Mouse (Mus musculus): ENCODE results near the gene Cd248. TPM values are rescaled to one million over a fixed set of nuclear protein-coding genes. Genes with fewer than 3 reads are reported as not detected.
"Not testable (repeated sequence)": the region's sequence is repeated elsewhere in the genome, so short reads cannot be mapped to it uniquely, and the experiment has no call there.

Gene Cd248
- total RNA-seq, 1 experiment from 2014 or later: 12.7 TPM

DNA sequence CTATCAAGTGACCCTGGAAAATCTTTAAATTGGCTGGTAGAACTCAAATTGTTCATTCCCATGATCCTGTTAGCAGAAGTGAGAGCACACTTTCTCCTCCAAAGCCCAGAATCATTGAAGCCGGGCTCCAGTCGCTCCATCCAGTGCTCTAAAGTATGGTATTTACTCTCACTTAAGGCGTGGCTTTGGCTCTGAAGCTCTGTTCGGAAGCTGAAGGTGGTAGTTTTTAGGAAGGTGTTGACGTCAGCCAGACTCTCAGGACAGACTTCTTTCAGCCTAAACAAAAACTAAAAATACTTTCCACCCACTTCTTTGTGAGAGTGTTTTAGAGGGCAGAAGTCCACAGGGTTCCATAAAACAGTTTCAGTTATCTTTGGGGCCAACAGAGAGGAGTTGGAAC, 5.6 kb downstream of the Cd248 start:
- DNase-seq: no peak

DNA sequence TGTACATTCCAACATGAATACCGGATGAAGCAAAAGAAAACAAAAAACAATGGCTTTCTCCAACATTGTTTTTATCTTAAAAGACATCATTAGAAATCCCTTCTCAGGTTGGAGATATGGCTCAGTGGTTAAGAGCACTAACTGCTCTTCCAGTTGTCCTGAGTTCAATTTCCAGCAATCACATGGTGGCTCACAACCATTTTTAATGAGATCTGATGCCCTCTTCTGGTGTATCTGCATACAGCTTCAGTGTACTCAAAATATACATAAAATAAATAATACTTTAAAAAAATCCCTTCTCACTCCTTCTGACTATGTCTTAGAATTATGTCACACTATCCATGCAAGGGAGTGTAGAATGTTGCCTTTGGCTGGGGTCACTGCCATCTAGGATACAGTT, 11.4 kb downstream of the Cd248 start:
- no peak for DNase-seq

DNA sequence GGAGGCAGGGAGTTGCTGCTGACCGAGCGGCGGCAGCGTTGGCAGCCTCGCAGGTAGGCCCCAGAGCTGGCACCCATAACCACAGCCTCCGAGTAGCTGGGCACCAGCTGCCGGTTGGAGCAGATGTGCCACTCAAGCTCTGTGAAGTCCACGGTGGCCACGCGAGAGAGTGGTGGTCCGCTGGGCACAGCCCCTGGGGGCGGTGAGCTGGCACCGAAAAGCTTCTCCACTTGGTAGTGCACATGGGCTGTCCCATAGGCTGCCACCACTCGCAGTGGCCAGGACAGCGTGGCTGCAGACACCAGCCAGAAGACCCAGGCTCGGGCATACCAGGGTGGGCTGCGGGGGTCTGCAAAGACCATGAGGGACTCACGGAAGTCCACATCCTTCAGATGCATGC, 14.1 kb downstream of the Cd248 start:
- no peak for DNase-seq

DNA sequence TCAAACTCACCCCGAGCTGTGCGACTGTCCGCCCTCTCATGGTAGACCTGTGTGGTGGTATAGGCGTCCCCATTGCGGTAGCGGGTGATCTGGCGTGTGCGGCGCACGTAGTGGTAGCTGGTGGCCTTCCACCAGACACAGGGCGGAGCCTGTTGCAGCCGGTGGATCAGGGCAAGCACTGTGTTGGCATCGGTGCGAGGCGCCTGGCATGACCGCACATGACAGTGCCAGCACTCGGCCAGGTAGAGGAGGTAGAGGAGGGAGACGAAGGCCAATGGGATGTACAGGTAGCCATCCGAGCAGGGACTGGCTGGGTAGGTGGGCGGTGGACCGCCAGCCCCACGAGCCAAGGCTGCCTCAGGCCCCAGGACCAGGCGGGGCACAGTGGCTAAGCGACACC, 14.7 kb downstream of the Cd248 start:
- no peak for DNase-seq

DNA sequence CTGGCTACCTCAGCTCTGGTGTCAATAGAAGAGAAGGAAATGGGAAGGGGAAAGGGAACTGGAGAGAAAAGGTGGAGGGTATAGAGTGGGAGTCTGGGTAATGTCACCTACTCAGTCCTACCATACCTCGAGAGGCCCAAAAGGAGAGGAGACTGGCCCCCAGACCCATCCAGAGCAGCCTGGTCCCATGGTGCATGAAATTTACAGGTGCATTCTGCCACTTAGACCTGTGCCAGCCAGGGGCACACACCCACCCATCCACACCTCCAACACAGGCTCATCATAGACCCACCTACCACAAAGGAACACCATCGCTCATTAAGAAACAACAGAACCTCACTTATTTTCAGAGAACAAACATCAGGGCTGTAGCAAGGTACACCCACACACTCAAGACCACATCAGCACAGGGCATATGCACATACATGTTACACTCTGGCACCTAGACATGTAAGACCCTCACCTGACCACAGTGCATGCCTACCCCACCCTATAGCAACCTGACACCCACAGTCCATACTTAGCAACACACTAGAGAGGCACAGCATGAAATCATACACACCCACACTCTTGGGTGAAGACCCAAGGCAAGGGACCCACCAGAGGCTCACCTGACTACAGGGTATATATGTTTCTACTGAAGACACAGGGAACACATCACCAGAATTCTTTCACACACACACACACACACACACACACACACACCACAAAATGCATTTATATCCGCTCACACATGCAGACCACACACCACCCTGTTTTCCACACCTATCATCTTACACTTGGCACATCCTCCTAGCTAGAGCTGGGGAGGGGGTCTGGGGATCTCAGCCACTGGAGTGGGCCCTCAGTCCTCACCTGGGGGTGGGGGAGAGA, 16.3 kb downstream of the Cd248 start:
- no peak for DNase-seq

DNA sequence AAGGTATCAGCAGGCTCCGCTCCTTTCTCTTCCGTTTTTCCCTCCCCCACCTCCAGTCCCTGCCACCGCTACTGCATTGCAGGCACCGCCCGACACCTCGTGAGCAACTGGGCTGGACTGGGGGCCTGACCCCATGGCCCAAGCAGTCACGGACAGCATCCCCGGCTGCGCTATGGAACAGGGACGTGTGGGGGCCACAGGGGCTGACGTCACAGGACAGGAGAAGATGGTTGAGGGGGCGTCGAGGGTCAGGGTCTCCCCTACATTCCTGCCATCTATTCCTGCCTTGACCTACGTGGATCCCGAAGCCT, 16.9 kb downstream of the Cd248 start:
- DNase-seq: no peak

DNA sequence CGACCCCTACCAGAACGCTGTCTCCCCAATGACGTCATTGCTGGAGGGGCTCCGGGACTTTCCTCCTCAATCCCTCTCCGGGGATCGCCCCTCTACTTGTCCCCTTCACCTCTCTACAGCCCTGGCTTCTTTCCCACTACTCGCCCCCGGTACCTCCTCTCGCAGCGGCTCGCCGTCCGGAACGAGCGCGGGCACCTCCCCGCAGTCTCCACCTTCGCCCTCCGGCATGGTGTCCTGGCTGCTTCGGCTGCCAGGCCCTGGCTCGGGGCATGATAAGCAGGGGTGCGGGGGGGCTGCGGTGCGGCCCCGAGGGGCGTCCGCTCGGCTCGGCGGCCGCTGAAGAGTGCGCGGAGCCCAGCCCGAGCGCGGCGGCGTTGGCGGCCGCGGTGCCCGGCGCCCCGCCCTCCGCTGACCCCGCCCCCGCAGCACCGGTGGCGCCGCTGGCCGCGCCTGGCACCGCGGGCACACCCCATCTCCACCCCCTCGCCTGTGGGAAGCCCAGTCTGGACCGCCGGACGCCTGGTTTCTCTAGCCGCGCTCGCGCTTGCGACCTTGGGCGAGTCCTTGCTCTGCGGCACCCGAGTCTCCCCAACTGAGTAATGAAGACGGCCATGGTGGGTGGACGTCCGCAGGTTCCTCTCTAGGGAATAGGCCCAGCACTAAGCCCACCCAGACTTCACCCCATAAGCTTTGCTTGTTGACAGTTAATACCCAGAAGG, 17.4 kb downstream of the Cd248 start, which contains the start of gene Tmem151a:
TSS of gene Tmem151a (minus strand) at position 387 of the 719 bp plus-strand sequence.
- DNase-seq: peak; percentile 69

DNA sequence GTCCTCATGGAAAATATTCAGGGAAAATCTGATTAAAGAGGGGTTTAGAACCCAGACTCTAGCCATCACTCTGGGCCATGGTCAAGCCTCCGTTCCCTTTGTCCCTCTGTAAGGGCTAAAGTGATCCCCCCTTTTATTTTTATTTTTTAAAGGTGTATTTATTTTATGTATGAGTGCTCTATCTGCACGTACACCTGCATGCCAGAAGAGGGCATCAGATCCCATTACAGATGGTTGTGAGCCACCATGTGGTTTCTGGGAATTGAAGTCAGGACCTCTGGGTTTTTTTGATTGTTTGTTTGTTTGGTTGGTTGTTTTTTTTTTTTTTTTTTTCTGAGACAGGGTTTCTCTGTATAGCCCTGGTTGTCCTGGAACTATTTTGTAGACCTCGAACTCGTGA, 18.7 kb downstream of the Cd248 start:
- not testable (repeated sequence) for DNase-seq

DNA sequence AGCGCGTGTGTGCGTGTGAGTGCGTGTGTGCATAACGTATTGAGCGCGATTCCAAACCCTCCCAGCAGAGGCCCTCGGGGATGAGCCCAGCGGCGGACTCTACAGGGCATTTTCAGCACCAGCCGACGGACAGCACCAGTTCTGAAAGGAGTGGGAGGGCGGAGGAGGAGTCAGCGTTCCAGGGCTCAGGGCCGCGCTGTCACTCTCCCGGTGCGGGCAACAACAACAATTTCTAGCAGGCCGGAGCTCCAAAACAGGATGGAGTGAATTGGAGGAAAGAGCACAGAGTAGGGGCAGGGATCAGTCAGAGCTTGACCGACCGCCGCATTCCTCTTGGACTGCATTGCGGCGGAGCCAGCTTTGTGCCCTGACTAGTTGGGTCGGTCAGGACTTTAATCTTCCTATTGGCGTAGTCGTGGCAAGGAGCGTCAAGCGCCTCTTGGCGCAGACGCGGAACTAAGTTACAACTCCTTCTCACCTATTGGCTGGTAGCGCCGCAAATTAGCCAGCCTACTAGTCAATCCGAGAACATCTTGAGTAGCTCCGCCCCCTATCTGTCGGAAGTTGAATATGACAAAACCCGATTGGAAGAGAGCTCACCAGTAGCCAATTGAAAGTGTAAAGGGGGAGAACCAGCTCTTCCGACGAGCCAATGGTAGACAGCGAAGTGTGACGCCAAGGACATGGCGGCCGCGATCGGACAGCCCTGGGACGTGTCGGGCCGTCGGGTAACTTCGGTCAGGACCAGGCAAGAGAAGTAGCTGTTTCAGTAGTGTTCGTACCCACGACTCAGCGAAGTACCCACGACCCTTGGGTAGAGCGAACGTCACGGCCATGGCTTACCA, 20.2 kb downstream of the Cd248 start, which contains the start of gene Yif1a:
TSS of gene Yif1a (plus strand) at position 655 of the 845 bp plus-strand sequence.
- peak; percentile 92 for DNase-seq

DNA sequence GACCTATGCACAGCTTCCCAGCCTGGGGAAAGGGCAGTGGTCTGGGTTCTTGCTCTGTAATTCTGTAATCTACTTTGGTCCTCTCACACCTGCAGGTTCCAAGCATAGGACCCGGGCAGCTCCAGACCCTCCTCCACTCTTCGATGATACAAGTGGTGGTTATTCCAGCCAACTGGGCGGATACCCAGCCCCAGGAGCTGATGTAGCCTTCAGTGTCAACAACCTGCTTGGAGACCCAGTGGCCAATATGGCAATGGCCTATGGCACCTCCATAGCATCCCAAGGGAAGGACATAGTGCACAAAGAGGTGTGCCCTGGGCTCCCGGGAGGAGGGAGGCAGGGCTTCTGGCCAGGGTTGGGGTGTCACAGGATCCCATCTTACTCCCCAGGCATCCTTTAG, 21.4 kb downstream of the Cd248 start:
- DNase-seq: no peak

DNA sequence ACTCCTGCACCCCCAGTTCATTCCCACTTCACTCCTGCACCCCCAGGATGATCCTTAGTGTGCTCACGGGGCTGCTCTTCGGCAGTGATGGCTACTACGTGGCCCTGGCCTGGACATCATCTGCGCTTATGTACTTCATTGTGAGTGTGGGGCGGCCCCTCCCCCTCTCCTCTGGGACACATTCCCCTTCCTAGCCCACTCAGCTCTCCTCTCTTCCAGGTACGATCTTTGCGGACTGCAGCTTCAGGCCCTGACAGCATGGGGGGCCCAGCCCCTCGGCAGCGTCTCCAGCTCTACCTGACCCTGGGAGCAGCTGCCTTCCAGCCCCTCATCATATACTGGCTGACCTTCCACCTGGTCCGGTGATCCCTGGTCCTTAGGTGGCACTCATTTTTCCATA, 24.2 kb downstream of the Cd248 start:
- DNase-seq: no peak

DNA sequence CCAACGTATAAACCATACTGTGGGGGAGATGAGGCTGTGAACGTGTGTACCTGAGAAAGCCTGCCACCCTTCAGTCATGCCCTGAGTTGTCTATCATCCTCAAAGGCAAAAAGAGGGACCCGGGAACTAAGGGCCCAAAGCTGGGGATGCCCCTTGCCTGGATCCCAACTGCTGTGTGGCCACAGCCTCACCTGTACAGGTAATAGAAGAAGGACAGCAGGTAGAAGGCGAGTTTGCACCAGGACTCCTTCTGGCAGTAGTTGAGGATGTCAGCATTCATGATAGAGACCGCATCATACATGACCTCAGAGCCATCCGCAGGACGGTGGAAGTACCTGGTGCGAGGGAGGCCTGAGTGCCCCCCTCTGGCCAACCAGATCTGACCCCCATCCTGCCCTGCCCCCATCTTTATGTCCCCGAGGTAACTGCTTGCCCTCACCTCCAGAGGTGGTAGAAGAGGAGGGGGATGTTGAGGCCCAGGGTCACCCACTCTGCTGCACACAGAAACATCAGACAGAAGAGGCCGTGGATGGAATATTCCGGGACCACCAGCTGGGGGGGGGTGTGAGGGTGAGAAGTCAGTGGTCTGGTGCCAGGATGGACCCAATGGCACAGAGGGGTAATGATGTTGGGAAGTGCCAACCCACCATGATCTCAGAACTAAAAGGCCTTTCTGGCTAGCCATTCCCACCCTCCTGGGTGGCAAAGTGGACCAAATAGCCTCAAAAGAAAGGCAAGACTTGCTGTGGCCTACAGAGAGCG, 25.8 kb downstream of the Cd248 start:
- DNase-seq: no peak

DNA sequence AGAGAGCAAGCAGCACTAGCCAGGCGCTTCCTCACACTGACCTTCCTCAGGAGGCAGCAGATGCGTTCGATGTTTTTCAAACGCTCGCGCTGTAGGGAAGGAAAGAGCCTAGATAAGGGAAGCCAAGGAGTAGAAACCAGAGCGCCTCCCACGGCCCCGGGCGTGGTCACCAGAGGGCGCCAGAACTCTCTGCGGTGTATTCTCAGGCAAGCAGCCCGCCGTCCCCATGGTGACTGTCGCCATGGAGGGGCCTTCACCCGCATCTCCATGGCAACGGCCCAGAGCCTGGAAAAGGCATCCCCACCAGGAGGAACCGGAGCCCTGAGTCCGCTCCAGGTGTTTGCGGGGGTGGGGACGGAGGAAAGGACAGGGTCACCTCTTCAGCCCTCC, 26.4 kb downstream of the Cd248 start:
- DNase-seq: peak; percentile 95

DNA sequence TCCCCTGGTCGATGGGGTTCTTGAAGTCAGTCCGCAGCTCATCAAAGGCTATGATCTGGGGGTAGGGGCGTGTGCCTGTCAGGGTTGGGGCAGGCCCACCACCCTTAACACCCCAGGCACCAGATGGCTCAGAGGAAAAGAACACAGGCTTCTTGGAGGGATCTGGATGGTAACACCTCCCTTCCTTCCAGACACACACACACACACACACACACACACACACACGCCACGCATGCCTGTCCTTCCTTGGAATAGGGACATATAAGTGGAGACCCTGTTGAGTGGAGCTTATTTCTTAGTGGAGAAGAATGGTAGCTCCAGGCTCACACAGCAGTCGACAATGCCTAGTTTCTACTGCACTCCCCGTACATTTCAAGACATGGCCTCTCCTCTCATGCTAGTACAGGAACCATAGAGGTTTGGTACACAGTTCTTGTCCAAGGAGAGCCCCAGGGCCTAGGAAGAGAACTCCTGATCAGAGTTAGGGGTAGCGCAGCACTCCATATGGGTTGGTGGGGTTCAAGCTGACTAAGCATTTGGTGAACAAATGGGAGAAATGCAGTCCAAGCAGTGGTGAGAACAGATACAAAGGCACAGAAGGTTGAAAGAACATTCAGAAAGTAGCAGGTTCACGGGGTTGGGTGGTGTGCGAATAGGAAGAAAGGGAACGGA, 27.0 kb downstream of the Cd248 start:
- DNase-seq: no peak

DNA sequence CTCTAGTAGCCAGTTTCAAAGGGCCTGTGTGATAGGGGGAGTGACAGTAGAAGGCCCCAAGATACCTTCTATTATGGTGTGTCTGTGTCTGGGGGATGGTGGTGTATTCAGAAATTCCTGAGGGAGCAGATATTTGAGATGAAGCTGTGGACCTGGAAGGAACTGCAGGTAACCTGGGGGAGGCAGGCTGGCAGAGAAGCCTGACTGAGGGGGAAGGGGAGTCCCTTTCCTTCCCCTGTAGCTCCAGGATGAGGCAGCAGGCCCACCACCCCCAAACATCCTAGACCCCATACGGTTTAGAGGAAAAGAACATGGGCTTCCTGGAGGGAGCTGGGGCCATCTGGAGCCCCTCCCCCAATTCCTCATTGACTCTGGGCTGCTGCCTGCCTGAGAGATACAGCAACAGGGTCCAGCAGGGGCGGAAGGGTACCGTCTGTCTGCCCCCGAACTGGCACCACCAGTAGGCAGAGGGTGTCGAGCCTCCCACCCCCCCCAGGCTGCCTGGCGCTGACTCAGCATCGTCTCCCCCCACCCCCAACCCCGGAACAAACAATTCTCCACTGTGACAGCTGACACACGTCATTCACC, 28.1 kb downstream of the Cd248 start:
- no peak for DNase-seq

DNA sequence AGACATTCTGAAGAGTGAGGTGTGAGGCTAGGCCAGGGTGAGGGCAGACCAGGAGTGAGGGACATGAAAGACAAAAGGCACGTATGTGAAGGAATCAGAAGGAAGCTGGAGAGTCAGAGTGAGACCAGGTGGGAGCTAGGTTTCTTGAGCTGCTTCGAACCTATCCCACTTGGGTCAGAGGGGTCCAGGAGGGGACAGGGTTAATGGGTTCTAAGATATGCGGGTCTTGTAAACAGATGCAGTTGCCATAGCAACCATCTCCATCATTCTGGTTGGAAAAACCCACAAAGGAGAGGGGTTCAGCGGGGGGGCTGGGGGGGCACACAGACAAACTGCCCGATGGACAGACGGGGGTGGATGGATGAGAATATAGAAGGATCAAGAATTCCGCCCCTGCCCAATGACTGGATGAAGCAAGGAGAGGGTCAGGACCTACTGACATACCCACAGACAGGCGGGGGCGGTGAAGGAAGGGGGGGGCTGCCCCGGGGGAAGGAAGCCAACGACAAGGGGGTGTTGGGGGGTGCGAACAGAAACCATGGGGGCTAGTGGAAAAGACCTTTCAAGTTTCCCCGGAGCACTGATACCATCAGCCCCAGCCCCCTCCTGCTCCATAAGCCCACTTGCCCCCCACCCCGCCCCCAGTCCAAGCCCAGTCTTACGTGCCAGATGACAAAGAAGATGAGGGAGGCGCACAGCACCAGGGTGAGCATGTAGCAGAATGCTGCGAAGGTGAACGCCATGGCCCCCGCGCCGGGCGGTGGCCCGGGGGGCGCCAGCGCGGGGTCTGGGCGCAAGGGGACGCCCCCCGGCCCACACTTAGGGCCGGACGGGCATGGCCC, 29.9 kb downstream of the Cd248 start:
- no peak for DNase-seq

DNA sequence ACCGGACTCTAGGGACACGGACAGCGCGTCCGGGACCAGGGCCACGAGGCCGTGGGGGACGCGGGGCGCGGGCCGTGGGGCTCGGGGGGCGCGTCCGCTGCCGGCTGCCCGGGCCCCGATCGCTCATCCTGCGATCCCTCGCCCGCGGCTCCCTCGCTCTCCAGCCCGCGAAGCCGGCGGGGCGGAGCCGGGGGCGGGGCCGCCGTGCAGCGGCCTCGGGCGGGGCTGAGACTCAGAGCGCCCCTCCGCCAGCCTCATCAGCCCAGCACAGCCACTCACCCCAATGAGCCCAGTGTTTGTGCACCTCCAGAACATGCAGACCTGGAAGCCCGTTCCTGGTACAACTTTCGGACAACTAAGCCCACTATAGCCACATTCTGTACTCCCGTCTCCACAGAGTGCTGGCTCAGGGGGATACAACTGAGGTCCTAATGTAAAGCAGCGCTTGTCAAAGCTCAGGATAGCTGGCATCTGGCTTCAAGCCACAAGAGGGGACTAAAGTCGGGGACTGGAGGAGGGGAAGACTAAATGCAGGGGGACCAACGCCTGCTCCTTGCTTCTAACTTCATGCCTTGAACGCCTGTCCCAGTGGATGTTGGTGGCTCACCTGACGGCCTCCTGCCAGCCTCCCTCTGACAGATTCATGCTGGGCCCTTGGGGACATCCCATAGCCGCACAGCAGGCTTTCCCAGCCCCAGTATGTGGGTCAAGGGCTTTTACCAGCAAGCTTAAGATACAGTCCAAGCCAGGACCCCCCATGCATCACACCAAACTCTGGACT, 30.7 kb downstream of the Cd248 start, which contains the start of gene Cnih2:
TSS of gene Cnih2 (minus strand) at position 159 of the 781 bp plus-strand sequence.
- peak; percentile 74 for DNase-seq

DNA sequence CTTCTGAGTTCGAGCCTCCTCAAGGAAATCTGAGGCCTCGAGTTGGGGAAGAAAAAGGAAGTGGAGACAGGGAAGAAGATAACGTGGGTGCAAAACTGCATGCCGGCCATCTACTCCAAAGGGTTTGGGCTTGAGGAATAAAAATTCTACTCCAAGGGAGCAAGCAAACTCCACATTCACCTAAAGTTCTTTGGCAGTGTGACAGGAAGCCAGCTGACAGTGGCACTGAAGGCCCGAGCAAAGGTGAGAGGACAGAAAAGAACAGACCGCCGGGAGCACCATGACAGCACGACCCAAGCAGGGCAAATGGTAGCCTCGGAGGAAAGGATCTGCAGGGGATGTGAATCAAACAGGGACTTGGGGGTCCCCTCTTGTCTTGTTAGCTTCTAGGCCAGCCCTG, 38.2 kb downstream of the Cd248 start:
- no peak for DNase-seq

DNA sequence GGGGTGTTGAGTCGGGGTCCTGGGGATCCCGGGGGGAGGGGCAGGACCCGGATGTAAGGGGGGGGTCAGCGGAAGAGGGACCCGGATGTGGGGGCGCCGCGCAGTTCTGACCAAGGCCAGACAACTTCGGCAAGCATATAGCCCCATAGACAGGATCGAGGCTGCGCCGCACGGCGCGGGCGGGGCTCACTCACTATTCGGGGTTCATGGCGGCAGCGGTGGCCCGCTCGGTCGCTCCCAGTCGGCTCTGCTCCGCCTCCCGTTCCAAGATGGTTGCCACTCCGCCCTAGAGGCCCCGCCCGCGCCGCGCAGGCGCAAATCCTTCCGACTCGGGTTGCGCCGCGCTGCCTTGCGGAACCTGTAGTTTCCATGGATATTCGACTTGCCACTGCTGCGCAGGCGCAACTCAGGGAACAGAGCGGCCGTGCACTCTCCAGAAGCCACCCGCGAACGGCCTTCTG, 38.9 kb downstream of the Cd248 start, which contains the start of gene Rab1b:
TSS of gene Rab1b (minus strand) at position 342 of the 461 bp plus-strand sequence.
- DNase-seq: peak; percentile 99

Measured in adrenal gland, postnatal 25 days (tissue).